Mouse (Mus musculus) embryonic facial prominence, embryonic 10.5 days (tissue): ENCODE results near the gene Ccdc43. TPM values are rescaled to one million over a fixed set of nuclear protein-coding genes. Genes with fewer than 3 reads are reported as not detected.
A peak's percentile ranks its signal among the peaks of the same experiment; 100 is the strongest.

Source experiments
- DNase-seq: peaks from one replicate; pipeline ENCODE4 v3.0.0-alpha.2; 2017; ENCODE audit warnings: low spot score
- H3K27ac ChIP-seq: fragments of 300-500 bp; sonication (generic); replicated peaks from 2 replicates; pipeline ENCODE4 v1.5.1; 2016; ENCODE audit warnings: mild to moderate bottlenecking
- H3K27me3 ChIP-seq: fragments of 300-500 bp; sonication (generic); replicated peaks from 2 replicates; pipeline ENCODE4 v1.6.1; 2016; ENCODE audit warnings: low read depth, mild to moderate bottlenecking; ENCODE audit not compliant: poor library complexity, severe bottlenecking
- H3K36me3 ChIP-seq: fragments of 300-500 bp; sonication (generic); replicated peaks from 2 replicates; pipeline ENCODE4 v1.6.1; 2016; ENCODE audit warnings: mild to moderate bottlenecking, moderate library complexity
- H3K4me1 ChIP-seq: fragments of 300-500 bp; sonication (generic); 2 replicates; pipeline ENCODE4 v1.6.1; 2016
- H3K4me3 ChIP-seq: fragments of 300-500 bp; sonication (generic); 2 replicates; pipeline ENCODE4 v1.5.1; 2016; ENCODE audit warnings: mild to moderate bottlenecking, moderate library complexity
- H3K9me3 ChIP-seq: fragments of 300-500 bp; sonication (generic); 2 replicates; pipeline ENCODE4 v1.6.1; 2016; ENCODE audit warnings: mild to moderate bottlenecking
- WGBS: fragments of 180-500 bp; shearing (Covaris S2); methylation state at CpG from one replicate; pipeline ENCODE4 v1.1.7; 2016; 5-methylcytosine and 5-hydroxymethylcytosine counted together
- polyA plus RNA-seq: library from polyadenylated mRNA; unstranded; fragments of >200 nt; fragmentation: Nextera tagmentation; extraction: Ambion mirVana; gene quantifications from 2 replicates; pipeline ENCODE4 v1.2.1, GENCODE M21; 2016

The Ccdc43 gene
- 58.1 and 59.8 TPM in 2 replicates for polyA plus RNA-seq

DNA sequence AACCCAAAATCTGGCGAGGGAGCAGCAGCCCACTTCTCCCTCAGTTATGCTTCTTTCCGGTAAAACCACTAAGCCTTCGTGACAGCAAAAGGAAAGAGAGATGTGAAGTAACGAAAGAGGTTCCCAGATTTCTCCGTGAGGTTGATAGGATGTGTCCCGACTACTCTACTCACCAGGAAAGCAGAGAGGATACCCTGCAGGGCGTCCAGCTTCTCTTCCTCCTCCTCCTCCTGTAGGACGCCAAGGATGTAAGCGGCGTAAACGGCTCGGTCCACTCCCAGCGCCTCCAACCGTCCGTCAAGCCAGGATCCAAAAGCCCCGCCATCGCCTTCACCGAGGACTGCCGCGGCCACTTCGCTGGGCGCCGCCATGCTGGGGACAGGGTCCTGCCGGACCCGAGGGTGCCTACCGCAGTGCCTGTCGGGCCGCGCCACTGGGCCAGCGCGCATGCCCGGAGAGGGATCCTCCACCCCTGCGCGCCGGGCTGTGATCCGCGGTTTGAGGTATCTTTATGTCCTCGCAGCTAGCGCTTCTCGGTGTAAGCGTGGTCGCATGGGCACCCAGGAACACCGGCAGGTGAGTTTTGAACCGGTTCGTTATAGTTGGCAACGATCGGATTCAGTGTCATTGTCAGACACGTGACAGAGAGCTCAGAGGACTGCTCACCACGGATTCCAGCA lies at the start of gene Ccdc43:
Ccdc43 (minus strand) TSS at position 445 of the 680 bp plus-strand sequence.
- peak within 1 kb of the TSS; percentile 90 for H3K27ac ChIP-seq
- peaks cover 28% of the 10 kb centered on the region for H3K36me3 ChIP-seq
- peak within 1 kb of the TSS; percentile 89 for H3K4me3 ChIP-seq
- WGBS, result under 1% methylated on average over 49 of the region's 49 CpGs
- H3K4me1 ChIP-seq, result peaks cover 20% of the 10 kb centered on the region
- DNase-seq, result peak; percentile 90
- H3K27me3 ChIP-seq, result no peaks in the 10 kb centered on the region
- no peaks in the 10 kb centered on the region for H3K9me3 ChIP-seq

DNA sequence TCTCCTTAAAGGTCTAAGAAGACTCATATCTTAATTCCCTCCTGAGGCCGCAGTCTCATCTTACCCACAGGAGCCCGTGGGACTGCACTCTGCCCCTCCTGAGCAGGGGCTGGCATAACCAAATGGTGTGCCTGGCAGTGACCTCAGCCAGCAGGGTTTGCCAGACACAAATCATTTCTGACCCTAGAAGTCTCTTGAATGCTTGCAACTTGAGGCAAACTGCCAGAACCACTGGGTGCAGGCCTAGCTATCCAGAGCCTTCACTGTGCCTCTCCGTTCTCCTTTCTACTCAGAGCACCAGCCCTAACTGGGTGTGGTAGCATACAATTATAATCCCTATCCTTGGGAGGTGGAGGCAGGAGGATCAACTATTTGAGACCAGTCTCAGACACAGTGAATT lies 47.2 kb upstream of the Ccdc43 start:
- H3K27me3 ChIP-seq, result peaks cover 41% of the 10 kb centered on the region
- no peak overlapping the region for H3K27ac ChIP-seq
- no peaks in the 10 kb centered on the region for H3K36me3 ChIP-seq
- no peak overlapping the region for H3K4me3 ChIP-seq
- WGBS, result 89% methylated on average over 3 of the region's 3 CpGs
- peaks cover 25% of the 10 kb centered on the region for H3K4me1 ChIP-seq
- DNase-seq, result no peak
- no peaks in the 10 kb centered on the region for H3K9me3 ChIP-seq

DNA sequence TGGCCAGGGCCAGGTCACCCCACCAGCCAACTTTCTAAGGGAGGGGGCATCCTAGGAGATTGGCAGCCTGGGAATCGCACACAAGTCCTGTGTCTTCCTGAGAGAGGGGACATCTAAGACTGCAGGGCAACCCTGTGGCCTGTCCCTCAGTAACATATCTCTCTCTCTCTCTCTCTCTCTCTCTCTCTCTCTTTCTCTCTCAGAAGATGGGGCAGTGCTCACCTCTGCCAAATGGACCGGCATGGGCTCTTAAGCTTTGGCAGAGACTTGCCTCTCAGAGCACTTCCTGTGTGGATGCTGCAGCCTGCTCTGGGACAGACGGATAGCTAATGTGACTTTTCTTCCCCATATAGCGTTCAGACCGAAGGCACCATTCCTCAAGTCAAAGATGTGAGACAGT lies 45.3 kb upstream of the Ccdc43 start:
- peaks cover 58% of the 10 kb centered on the region for H3K27me3 ChIP-seq
- no peak for DNase-seq

DNA sequence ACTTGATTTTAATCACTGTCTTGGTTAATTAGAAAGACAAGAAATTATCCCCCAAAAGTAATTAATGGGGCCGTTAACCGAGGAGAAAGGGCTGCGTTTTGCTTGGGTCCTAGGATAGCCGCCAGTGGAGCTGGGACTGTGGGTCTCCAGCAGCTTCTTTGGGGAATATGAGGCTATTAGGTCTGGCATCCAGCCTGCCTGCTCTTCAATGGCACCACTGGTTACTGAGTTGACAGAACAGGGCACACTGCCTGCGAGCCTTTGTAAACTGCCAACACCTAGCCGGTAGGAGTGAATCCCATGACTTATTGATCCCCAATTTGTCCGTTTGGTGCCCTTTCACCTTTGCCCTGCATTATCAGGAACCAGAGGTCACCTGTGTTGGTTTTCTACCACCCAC lies 44.5 kb upstream of the Ccdc43 start:
- WGBS, result 54% methylated on average over 7 of the region's 7 CpGs
- H3K9me3 ChIP-seq, result no peaks in the 10 kb centered on the region
- peaks cover 58% of the 10 kb centered on the region for H3K27me3 ChIP-seq
- no peak for DNase-seq
- no peaks in the 10 kb centered on the region for H3K36me3 ChIP-seq
- H3K4me1 ChIP-seq, result peaks cover 29% of the 10 kb centered on the region
- no peak overlapping the region for H3K4me3 ChIP-seq
- H3K27ac ChIP-seq, result no peak overlapping the region

More for the DNA sequence above, 45.3 kb upstream of the Ccdc43 start:
- Histone ChIP-seq H3K27ac (no peak overlapping the region), H3K4me3 (no peak overlapping the region), H3K36me3 (no peaks in the 10 kb centered on the region), H3K4me1 (peaks cover 29% of the 10 kb centered on the region), H3K9me3 (no peaks in the 10 kb centered on the region)
- 76% methylated on average over 5 of the region's 5 CpGs for WGBS

DNA sequence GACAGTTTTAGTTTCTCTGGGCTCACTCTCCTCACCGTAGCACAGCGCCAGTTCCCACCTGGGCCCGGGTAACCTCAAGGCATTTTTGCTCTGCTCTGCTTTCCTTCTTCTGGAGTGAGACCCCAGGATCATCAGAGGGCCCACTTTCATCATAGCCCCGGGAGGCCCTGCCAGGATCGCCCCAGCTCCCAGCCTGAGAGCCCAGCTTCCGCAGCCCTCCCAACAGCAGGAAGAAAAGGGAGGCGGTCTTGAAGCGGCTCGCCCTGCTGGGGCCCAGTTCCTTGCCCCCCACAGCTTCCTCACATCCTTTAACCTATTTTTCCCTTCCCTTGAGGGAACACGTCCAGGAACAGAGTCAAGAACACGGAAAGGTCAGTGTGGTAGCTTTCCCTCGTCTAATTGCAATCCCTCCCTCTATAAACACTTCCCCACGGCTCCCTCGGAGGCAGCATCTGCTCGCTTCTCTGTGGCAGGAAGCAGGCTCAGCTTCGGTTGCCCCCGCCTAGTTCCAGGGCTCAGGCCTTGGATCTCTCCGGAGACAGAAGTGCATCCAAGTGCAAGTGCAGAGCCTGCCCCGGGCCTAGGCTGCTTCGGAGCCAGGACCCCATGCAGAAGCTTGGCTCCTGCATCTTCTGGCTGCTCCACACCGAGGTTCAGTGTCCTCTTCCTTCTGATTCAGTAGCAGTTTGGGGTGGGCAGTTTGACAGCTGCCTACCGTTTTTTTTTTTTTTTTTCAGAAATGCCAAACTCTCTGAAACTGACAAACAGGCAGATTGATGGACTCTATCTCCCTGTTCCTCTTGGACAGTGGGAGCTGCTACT lies 43.8 kb upstream of the Ccdc43 start:
- Histone ChIP-seq H3K4me1 (peaks cover 29% of the 10 kb centered on the region), H3K4me3 (peak overlapping the region; percentile 23; the same call in 1 of the 2 replicates), H3K27me3 (peaks cover 58% of the 10 kb centered on the region), H3K27ac (no peak overlapping the region), H3K9me3 (no peaks in the 10 kb centered on the region), H3K36me3 (no peaks in the 10 kb centered on the region)
- WGBS, result 9% methylated on average over 22 of the region's 22 CpGs
- DNase-seq, result peak; percentile 56

DNA sequence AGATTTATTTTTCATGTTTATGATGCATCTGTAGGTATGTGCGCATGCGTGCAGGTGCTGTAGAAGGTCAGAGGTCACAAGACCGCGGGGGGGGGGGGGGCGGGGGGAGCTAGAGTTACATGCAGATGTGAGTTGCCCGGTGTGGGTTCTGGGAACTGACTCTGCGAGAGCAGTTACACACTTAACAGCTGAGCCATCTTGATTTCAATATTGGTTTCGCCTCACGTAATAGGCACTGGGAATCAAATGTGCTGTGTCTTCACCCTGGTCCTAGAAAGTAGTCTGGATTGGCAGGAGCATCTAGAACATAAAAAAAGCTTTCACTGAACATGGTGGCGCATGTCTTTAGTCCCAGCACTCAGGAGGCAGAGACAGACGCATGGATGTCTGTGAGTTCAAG lies 43.1 kb upstream of the Ccdc43 start:
- 36% methylated on average over 11 of the region's 11 CpGs for WGBS
- no peak overlapping the region for H3K27ac ChIP-seq
- DNase-seq, result peak; percentile 45
- H3K27me3 ChIP-seq, result peaks cover 58% of the 10 kb centered on the region
- no peaks in the 10 kb centered on the region for H3K9me3 ChIP-seq
- H3K4me3 ChIP-seq, result no peak overlapping the region
- peaks cover 29% of the 10 kb centered on the region for H3K4me1 ChIP-seq
- H3K36me3 ChIP-seq, result no peaks in the 10 kb centered on the region

DNA sequence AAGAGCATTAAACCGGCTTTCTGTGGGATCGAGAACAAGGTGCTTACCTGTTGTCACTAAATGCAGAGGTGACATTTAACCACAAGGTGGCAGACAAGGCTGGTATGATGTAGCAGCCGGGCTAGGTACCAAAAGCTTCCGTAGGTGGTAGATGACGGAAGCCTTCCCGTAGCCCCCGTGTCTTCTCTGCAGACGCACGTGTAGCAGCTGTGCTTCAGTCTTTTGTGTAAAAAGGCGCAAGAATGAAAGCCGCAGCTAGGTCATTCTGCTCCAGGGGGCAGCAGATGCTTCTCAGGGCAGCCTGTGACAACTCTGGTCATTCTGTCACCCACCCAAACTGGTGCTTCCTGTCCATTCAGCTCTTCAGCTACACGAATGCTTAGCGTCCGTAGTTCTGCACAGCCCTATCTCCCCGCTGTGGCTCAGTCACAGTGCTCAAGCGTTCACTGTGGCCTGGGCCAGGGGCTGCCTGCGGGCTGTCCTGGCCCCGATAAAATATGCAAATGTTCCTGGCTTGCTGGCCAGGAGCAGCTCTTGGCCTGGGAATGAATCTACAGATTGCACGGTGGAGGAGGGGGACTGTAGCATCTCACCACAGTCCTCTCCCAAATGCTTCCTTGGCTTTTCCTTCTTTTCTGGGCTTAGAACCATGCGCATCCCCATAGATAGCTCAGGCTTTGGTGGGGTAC lies 41.8 kb upstream of the Ccdc43 start:
- DNase-seq, result peak; percentile 69
- Histone ChIP-seq H3K36me3 (no peaks in the 10 kb centered on the region), H3K27me3 (peaks cover 58% of the 10 kb centered on the region)

DNA sequence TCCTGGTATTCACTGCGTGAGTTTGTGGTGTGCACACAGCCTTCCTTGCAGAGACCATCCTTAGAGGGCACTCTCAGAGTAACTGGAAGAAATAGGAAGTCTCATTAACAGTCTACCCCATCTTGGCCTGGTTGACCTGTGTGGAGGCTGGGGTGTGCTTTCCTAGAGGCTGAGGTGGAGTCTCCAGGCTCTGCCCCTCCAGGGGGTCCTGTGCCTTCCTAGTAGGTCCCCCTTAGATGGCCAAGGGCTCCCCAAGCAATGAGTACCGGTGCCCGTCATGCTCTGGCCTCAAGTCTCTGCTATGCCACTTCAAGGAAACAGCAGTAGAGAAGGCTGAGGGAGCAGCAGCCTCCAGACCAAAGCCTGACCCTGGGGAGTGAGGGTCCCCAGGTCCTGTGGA lies 40.5 kb upstream of the Ccdc43 start:
- H3K27ac ChIP-seq, result no peak overlapping the region
- H3K36me3 ChIP-seq, result no peaks in the 10 kb centered on the region
- H3K9me3 ChIP-seq, result no peaks in the 10 kb centered on the region
- H3K4me3 ChIP-seq, result no peak overlapping the region
- H3K4me1 ChIP-seq, result peaks cover 29% of the 10 kb centered on the region
- 76% methylated on average over 3 of the region's 3 CpGs for WGBS
- no peak for DNase-seq
- peaks cover 50% of the 10 kb centered on the region for H3K27me3 ChIP-seq

More for the DNA sequence above, 41.8 kb upstream of the Ccdc43 start:
- Histone ChIP-seq H3K9me3 (no peaks in the 10 kb centered on the region), H3K4me1 (peaks cover 29% of the 10 kb centered on the region), H3K4me3 (peak overlapping the region; percentile 49), H3K27ac (peak overlapping the region; percentile 53)
- WGBS, result 5% methylated on average over 20 of the region's 20 CpGs

DNA sequence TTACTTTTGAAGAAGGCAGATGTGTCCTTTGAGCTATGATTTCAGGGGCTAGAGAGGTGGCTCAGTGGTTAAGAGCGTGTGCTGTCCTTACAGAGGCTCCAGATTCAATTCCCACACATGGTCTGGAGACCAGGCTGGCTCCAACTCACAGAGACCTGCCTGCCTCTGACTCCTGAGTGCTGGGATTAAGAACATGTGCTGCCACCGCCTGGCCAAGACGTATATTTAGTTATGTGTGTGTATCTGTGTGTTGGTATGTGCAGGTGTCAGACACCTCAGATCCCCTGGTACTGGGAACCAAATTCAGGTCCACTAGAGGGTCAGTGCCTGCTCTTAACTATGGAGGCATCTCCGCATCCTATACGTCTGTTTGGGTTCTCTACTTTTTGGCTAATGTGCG lies 37.4 kb upstream of the Ccdc43 start:
- Histone ChIP-seq H3K36me3 (no peaks in the 10 kb centered on the region), H3K4me1 (peaks cover 10% of the 10 kb centered on the region), H3K4me3 (no peak overlapping the region), H3K27ac (no peak overlapping the region), H3K9me3 (no peaks in the 10 kb centered on the region), H3K27me3 (peaks cover 20% of the 10 kb centered on the region)
- no peak for DNase-seq
- 92% methylated on average over 6 of the region's 6 CpGs for WGBS

DNA sequence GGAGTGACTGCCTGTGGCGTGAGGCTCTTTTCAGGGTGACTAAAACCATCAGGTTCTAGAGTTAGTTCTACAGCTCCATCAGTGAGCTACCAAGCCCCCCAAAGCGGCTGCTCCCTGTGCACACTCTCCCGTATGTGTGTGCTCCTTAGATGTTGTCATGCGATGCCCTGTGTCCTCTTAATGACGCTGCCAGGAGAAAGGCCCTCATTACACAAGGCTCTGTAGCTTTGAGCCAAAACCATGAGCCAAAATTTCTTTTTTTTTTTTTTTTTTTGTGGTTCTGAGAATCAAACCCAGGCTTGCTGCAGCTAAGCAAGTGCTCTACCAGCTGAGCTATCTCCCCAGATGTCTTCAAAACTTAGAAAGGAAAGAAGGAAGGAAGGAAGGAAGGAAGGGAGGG lies 35.6 kb upstream of the Ccdc43 start:
- Histone ChIP-seq H3K4me1 (no peaks in the 10 kb centered on the region), H3K27ac (no peak overlapping the region), H3K4me3 (no peak overlapping the region), H3K36me3 (no peaks in the 10 kb centered on the region), H3K27me3 (peaks cover 3% of the 10 kb centered on the region), H3K9me3 (no peaks in the 10 kb centered on the region)
- WGBS, result 73% methylated on average over 5 of the region's 5 CpGs
- DNase-seq, result no peak

DNA sequence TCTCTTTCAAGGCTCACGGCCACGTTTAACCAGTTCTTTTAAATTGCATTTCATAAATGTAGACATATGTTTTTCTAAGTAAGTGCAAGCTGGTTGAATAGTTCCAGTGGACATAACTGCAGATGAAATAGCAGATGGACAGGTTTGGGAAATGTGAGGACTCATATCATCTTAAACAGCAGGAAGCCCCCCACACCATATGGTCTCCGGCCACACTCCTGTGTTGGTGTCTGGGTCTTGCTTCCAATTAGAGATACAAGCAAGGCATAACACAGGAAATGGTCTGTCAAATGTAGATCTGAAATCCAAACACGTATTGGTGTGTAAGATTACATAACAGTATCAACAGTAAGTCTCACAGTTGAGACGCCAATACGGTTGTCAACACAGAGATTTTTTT lies 33.8 kb upstream of the Ccdc43 start:
- Histone ChIP-seq H3K4me1 (no peaks in the 10 kb centered on the region), H3K27me3 (no peaks in the 10 kb centered on the region), H3K36me3 (no peaks in the 10 kb centered on the region), H3K9me3 (no peaks in the 10 kb centered on the region), H3K4me3 (no peak overlapping the region), H3K27ac (no peak overlapping the region)
- 91% methylated on average over 6 of the region's 6 CpGs for WGBS
- DNase-seq, result no peak

DNA sequence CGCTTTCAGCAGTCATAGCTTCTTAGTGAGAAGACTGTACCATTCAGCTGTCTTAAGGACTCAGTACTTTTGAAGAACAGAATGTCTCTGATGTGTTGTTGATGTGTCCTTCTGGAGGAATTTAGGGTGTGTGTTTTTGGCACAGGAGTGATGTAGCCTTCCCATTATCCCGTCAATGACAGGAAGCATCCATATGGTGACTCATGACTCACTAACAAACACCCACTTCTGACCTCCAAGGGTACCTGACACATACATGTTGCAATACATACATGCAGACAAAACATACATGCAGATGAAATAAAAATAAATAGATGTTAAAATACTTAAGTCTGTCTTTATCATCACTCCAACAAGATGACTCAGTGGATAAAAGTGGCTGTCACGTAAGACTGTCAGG lies 32.3 kb upstream of the Ccdc43 start:
- no peak for DNase-seq
- WGBS, result 86% methylated on average over 3 of the region's 3 CpGs
- H3K27ac ChIP-seq, result no peak overlapping the region
- no peaks in the 10 kb centered on the region for H3K27me3 ChIP-seq
- no peaks in the 10 kb centered on the region for H3K36me3 ChIP-seq
- no peaks in the 10 kb centered on the region for H3K9me3 ChIP-seq
- H3K4me1 ChIP-seq, result no peaks in the 10 kb centered on the region
- no peak overlapping the region for H3K4me3 ChIP-seq
